Mouse (Mus musculus) gastrocnemius, adult 18-20 months (tissue): Measurements from ENCODE around the gene Gm49369. TPM values are rescaled to one million over a fixed set of nuclear protein-coding genes. Genes with fewer than 3 reads are reported as not detected.

Experiments used
- DNase-seq: peaks from one replicate; pipeline ENCODE4 v3.0.0; 2021; ENCODE audit warnings: low spot score
- total RNA-seq, 2 experiments: library from RNA; stranded (reverse); gene quantifications; 2 replicates each; pipeline ENCODE4 v1.2.3; 2021

Gm49369 gene
- total RNA-seq, 2 experiments from 2014 or later = 1.1 to 2.4 TPM

DNA sequence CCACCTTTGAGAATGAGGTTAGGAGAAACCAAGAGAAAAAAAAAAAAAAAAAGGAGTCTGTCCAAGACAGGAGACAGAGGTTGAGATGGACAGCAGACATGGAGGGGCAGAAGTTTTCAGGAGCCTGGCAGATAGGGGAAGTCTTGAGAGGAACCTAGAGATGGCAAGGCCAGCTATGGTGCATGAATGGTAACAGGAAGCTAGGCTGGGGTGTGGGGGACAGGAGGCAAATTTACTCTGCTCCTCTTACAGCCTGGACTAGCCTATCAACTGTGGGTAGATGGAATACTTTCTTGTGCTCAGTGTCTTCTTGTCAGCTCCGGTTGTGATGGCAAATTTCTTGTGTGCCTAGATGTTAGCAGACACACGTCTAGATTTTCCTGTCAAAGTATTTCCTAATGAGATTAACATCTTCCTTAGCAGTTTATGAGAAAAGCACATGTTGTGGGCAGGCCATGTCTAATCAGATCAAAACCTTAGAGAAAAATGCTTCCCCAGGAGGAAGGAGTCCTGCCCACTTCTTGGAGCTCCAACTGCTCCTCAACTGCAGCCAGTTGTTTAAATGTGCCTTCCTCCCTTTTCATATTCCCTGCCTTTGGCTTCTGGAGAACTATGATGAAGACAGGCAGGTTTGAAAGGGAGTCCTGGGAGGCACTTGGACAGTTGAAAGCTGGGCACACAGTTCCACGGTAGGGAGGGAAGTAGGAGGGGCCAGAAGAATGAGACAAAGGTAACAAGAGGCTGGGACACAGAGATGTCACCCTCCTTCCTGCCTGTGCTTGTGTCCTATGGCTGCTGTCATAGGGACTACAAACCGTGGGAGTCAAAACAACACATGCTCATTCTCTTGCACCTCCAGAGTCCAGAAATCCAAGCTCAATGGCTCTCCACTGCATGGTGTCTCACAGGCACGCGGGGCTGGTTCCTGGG lies 12.1 kb upstream of the Gm49369 start:
- no peak for DNase-seq

- no peak for DNase-seq
Measured at GRCm38 (mm10) chr7:142393191-142393590, 10.7 kb upstream of the Gm49369 start.

DNA sequence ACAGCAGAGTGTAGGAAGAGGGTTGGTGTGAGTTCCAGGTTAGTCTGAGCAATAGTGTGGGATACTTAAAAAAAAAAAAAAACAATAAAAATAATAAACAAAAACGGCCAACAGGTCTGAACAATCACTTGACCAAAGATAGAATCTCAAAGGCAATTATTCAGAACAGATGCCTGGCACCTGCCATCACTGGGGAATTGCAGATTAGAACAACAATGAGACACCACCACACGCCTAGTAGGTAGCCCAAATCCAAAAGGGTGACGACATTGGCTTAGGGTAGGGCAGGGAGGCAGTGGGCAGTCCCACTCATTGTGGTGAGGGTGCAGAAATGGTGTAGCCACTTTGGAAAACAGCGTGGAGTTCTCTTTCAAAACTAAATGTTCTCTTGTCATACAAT lies 9.1 kb upstream of the Gm49369 start:
- no peak for DNase-seq

- DNase-seq = no peak
Measured at GRCm38 (mm10) chr7:142391108-142391507, 8.6 kb upstream of the Gm49369 start.

- no peak for DNase-seq
Measured at GRCm38 (mm10) chr7:142389961-142390650, 7.6 kb upstream of the Gm49369 start.

DNA sequence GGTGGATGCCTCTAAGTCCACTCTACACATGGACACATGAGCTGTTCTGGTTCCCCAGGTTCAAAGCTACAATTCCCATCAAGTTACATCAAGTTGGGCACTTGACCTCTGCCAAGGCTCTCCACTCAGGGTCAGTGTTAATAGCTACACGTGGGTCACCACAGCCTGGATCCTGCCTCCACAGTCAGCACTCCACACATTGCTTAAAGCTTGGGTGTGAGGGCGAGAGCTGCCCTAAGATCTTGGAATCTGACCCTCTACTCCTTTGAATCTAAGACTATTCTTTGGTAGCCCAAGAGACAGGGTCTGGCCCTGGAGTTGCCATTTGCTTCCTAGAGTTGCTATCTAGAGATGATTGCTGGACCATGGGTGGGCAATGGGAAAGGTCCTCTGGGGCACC lies 6.3 kb upstream of the Gm49369 start:
- DNase-seq = no peak

GRCm38 (mm10) chr7:142388198-142388597 lies 5.7 kb upstream of the Gm49369 start:
- no peak for DNase-seq

GRCm38 (mm10) chr7:142387419-142388148 lies 5.1 kb upstream of the Gm49369 start, which contains the start of gene Ctsd:
Gene Ctsd (minus strand): TSS chr7:142388038.
- DNase-seq = peak; percentile 98

DNA sequence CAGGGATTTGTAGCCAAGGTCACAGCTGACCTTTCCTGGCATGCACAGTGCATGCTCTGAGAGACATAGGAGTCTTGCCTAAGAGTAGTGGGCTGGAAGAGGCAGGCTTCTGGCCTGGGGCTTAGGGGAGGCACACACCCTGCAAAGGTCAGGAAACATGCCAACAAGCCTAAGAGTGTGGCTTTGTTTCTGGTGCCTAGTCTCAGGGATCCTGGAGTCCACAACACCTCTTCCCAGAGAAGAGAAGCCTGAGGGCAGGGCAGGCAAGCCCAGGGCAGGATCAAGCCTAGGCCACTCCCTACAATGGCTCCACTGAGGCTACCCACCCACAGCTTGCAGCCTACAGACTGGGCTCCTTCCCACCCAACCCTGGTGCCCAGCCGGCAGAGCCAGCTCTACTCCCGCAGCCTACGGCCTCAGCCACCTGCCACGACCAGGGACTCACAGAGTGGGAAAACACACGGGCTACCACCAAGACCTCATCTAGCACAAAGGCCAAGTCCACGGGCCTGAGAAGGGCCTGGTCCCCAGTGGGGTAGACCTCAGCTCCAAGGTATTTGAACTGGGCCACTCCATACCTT lies 4.2 kb upstream of the Gm49369 start:
- peak; percentile 48 for DNase-seq

- DNase-seq = no peak
Measured at GRCm38 (mm10) chr7:142385742-142386403, 3.4 kb upstream of the Gm49369 start.

DNA sequence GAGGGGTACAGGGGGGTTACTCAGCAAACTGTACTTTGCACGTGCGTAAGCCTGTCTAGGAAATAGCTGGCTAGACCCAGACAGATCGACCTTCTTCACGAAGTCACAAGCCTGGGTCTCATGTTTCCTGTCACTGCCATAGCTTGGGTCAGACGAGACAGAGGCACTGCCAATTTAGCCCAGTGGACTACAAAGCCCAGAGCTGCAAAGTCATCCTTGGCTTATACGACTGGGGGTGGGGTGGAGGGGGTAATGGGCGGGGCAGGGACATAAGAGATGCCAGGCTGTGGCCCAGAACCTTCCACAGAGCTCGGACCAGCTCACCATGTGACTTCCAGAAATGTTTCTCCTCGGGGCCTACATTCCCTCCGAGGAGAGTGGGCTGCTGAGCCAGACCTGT lies 1.8 kb upstream of the Gm49369 start:
- peak; percentile 77 for DNase-seq

DNA sequence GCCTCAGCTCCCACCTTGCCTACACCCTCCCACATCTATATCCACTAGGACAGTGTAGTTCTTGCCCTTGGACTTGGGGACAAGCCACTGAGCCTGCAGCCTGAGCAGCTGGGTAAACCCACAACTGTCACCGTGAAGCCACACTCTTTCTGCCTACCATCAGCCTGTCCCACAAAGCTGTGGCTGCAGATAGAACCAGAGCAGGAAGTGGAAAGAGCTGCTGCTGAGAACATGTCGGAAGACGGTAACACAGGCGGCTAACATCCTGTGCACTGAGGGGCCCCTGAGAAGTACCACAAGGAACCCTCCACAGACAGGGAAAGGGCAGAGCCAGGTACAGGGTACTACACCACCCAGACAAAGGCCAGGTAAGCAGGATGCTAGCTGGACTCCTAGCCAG lies 1.3 kb downstream of the Gm49369 start:
- DNase-seq = no peak

GRCm38 (mm10) chr7:142379186-142379585 lies 3.3 kb downstream of the Gm49369 start:
- no peak for DNase-seq

- no peak for DNase-seq
Measured at GRCm38 (mm10) chr7:142377233-142377925, 5.1 kb downstream of the Gm49369 start.

GRCm38 (mm10) chr7:142376096-142376495 lies 6.4 kb downstream of the Gm49369 start:
- DNase-seq = no peak

DNA sequence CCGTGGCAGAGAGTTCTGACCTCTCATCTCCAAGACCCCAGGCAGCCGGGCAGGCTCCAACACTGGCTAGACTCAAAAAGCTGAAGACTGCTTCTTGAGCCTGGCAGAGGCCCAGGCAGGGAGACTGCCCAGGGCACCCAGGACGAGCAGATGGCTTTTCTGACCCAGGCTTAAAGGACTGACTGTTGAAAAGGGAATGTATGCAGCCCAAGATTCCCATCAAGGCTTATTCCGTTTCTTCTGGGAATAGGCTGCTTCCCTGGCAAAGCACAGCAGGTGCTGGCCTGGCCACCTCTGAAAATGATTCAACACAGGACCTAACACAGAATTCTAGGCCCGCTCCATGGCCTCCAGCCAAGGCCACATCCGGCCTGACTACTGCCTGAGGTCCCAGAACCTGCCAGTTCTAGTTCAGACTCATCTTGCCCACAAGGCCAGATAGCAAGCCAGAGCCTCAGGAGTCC lies 7.2 kb downstream of the Gm49369 start:
- DNase-seq = peak; percentile 53

DNA sequence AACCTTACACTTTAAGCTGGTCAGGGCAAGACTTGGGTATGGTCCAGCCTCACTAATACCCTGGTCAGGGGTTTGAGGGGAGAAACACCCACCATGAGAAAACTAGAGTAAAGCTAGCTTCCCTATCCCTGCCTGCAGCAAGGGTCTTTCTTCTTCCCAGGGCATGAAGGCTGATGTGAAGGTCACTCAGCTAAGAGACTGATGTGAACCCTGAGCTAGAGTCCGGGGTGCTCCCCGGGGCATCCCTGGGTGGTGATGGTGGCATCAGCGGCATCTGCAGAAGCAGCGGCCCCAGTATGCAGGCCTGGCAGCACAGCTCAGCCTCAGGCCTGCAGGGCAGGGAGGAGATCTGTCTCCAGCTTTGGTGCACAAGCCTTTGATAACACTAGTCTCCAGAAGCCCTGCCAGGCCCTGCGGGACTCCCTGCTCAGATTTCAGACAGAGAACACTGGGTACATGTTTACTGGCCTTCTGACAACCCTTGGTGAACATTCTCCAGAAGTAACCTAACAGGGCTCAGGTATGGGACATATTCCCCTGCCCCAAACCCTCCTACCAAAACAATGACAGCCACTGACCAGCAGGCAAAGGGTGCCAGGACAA lies 8.0 kb downstream of the Gm49369 start:
- DNase-seq = peak; percentile 82

- DNase-seq = no peak
Measured at GRCm38 (mm10) chr7:142373641-142374412, 8.6 kb downstream of the Gm49369 start, which contains the start of gene Ifitm10. Gene Ifitm10 (minus strand): TSS chr7:142373753.

DNA sequence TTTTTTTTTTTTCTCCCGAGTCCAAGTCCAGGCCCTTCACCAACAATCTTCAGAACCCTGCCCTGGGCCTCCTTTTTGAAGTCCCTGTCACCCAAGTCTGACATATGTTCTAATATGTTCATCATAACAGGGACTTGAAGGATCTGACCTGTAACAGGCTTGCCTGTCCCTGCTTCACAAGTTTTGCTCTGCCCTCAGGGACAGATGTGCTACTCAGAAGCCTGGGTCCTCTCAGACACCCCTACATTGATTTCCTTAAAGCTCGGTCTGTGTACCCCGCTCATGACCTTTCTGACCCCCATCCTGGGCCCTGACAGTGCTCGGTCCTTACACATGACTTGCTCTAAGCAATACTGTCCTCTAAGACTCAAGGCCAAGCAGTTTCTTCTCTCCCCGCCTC lies 9.4 kb downstream of the Gm49369 start:
- no peak for DNase-seq
